Mouse (Mus musculus) cerebellum, adult 9-11 months (tissue): ENCODE data around the gene Tyr.
"Not testable (repeated sequence)": the region's sequence is repeated elsewhere in the genome, so short reads cannot be mapped to it uniquely, and the experiment has no call there.

Source experiments
- DNase-seq: peaks from one replicate; pipeline ENCODE4 v3.0.0; 2022

Gene Tyr

GRCm38 (mm10) chr7:87493412-87493811, at the start of gene Tyr:
Gene Tyr (minus strand): TSS chr7:87493512.
- DNase-seq = no peak

DNA sequence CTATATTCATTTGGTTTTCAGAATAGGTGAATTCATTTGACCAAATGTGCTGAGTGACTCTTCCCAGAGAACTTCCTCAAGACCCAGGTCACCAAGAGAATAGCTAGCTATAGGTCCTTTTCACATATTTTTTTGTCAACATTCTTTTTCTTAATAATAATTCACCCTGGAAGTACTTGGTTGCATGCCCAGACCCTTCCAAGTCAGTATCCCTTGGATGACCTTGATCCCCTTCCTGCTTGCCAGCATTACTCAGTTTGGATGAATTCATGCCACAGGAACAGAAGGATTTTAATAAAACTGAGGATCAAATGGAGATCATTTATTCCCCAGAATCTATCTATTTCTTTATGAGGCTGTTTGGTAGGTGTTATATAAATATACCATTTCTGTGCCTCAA, 45.7 kb upstream of the Tyr start:
- no peak for DNase-seq

DNA sequence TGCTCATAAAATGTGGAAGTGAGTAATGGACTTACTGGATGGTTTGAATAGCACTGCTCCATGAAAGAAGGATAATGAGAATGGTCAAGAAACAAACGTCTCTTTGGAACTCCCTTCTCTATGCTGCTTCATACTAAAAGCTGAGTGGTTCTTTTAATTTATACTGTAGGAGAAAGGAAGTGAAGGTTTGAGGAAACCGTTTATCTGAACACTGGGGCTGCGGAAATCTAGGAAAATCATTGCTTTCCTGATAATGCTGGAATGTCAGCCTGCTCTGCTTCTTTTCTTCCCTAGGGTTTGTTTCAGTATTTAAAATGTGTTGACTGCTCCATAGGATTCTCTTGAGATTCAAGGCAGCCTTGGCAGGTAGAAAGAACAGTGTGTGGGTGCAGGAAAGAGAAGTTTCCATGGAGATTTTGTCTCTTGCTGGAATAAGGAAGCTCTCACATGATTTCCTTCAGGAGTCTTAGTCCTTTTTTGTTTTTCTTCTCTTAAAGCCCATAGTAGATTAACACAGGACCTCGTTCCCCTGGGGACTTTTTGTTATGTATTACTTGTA, 891 bp upstream of the Tyr start:
- no peak for DNase-seq

GRCm38 (mm10) chr7:87488024-87488423, 5.3 kb downstream of the Tyr start:
- no peak for DNase-seq

DNA sequence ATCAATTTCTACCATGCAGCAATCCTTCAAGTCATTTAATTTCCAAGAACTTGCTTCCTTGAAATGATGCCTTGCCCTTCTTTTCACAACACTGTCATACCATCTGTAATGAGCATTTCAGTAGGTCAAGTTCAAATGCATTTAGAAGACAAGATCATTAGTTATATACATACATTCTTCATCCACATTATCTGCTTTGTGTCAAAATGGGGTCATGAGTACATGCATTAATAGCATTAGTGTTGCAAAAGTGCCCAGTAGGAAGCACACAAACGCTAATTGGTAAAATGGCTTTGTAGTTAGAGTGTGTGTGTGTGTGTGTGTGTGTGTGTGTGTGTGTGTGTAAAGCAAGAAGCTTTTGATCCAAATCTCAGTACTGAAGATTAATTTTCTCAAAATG, 80.0 kb downstream of the Tyr start:
- no peak for DNase-seq

DNA sequence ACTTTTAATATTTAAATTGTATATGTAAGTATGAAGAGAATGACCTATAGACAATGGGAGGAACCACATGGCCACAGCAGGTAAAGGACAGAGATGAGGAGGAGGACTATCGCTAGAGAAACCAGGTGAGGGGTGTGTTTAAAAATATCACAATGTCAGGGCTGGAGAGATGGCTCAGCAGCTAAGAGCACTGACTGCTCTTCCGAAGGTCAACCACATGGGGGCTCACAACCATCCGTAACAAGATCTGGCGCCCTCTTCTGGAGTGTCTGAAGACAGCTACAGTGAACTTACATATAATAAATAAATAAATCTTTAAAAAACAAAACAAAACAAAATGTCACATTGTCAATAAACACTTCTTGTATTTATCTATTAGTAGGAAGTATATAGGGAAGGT, 81.9 kb downstream of the Tyr start:
- DNase-seq = not testable (repeated sequence)

DNA sequence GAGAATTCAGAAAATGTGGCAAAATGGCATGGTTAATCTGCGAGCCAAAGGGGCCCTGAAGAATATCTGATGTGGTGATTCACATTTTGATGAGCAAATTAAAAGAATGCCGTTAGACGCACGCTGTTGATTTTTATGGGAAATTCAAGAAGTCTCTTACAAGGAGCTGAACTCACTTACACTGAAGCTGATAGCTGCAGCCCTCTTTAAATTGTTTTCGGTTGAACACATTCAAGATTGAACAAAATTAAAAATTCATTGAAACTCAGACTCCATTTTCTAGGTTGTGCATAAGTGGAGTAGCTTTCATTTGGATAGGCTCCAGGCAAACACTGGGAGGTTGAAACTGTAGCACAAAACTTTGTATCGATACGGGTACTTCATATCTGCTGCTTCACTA, 96.3 kb downstream of the Tyr start:
- no peak for DNase-seq

DNA sequence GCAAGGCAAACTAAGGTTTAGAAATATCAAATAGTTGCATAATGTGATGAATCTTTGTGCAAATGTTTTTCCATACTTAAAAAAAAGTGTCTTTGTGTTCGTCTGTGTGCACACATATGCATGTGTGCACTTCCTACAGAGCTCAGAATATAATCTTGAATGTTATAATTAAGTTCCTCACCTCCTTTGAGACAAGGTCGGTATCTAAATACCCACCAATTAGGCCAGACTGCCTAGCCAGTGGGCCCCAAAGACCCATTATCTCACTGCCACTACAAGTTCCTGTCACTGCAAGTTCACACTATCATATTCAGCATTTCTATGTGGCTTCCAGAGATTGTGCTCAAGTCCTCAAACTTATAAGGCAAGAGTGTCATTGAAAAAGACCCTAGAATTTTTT, 118.4 kb downstream of the Tyr start:
- DNase-seq = no peak
